Mouse (Mus musculus): ENCODE data around the gene Tmed8. TPM values are rescaled to one million over a fixed set of nuclear protein-coding genes. Genes with fewer than 3 reads are reported as not detected.
"Not testable (repeated sequence)": the region's sequence is repeated elsewhere in the genome, so short reads cannot be mapped to it uniquely, and the experiment has no call there.

Tmed8 gene
- total and polyA plus RNA-seq, 2 experiments from 2014 or later, result 3.9 to 13.7 TPM

DNA sequence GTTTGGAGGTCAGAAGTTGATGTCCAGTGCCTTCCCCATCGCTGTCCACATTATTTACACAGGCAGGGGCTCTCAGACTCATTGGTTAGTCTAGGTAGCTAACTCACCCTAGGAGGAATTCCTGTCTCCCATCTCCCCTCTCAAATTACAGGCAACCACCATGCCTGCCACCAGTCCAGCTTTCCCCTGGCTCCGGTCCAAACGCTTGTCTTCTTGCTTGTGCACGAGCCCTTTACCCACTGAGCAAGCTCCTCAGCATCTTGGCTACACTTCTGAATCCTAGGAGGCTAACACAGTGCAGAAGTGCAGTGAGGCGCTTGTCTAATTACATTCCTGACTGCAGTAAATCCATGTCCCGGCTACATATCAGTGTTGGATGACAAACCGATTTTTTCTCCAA is 19.1 kb upstream of the Tmed8 start:
- Histone ChIP-seq H3K36me3 (ENCODE audit: insufficient read depth, low read length) (no peaks in the 10 kb centered on the region), H3K9ac (replicated peaks; ENCODE audit: low read length) (no peak overlapping the region), H3K9me3 (ENCODE audit: low read length) (no peaks in the 10 kb centered on the region), H3K4me1 (ENCODE audit: insufficient read depth, low read length) (no peaks in the 10 kb centered on the region), H3K4me2 (ENCODE audit: low read depth, low read length) (no peak overlapping the region), H3K27me3 (ENCODE audit: insufficient read depth, low read length) (no peaks in the 10 kb centered on the region), H3K4me3 (ENCODE audit: low read length) (no peak overlapping the region), H3K27ac (no peak overlapping the region)
- ATAC-seq (no peak), DNase-seq (ENCODE audit: low spot score) (peak; percentile 60)
- no peak for TF ChIP-seq CTCF (IDR thresholded peaks at IDR 0.05; ENCODE audit: low read depth)
- 45% methylated on average over 7 of the region's 7 CpGs for WGBS

- H3K4me3 ChIP-seq (ENCODE audit: low read length), result no peak overlapping the region
- no peaks in the 10 kb centered on the region for H3K4me1 ChIP-seq (ENCODE audit: insufficient read depth, low read length)
- no peak for DNase-seq (ENCODE audit: low spot score)
- no peaks in the 10 kb centered on the region for H3K9me3 ChIP-seq (ENCODE audit: low read length)
- no peak for TF ChIP-seq CTCF (IDR thresholded peaks at IDR 0.05; ENCODE audit: low read depth)
- no peak overlapping the region for H3K27ac ChIP-seq
- H3K36me3 ChIP-seq (ENCODE audit: insufficient read depth, low read length), result no peaks in the 10 kb centered on the region
- no peak overlapping the region for H3K4me2 ChIP-seq (ENCODE audit: low read depth, low read length)
- H3K9ac ChIP-seq (replicated peaks; ENCODE audit: low read length), result no peak overlapping the region
- no peak for ATAC-seq
- H3K27me3 ChIP-seq (ENCODE audit: insufficient read depth, low read length), result no peaks in the 10 kb centered on the region
These were observed 17.3 kb upstream of the Tmed8 start for GRCm38 (mm10) chr12:87217596-87217995.

GRCm38 (mm10) chr12:87216053-87216452 is 15.8 kb upstream of the Tmed8 start:
- TF ChIP-seq CTCF (IDR thresholded peaks at IDR 0.05; ENCODE audit: low read depth), result no peak
- H3K27ac ChIP-seq, result no peak overlapping the region
- H3K4me3 ChIP-seq (ENCODE audit: low read length), result no peak overlapping the region
- no peak for DNase-seq (ENCODE audit: low spot score)
- no peak overlapping the region for H3K9ac ChIP-seq (replicated peaks; ENCODE audit: low read length)
- ATAC-seq, result no peak
- WGBS, result 79% methylated on average over 2 of the region's 2 CpGs
- H3K4me2 ChIP-seq (ENCODE audit: low read depth, low read length), result no peak overlapping the region
- H3K4me1 ChIP-seq (ENCODE audit: insufficient read depth, low read length), result no peaks in the 10 kb centered on the region
- no peaks in the 10 kb centered on the region for H3K9me3 ChIP-seq (ENCODE audit: low read length)
- H3K27me3 ChIP-seq (ENCODE audit: insufficient read depth, low read length), result no peaks in the 10 kb centered on the region
- no peaks in the 10 kb centered on the region for H3K36me3 ChIP-seq (ENCODE audit: insufficient read depth, low read length)

GRCm38 (mm10) chr12:87212844-87213606 is 12.8 kb upstream of the Tmed8 start:
- Histone ChIP-seq H3K4me2 (ENCODE audit: low read depth, low read length) (no peak overlapping the region), H3K4me1 (ENCODE audit: insufficient read depth, low read length) (no peaks in the 10 kb centered on the region), H3K27me3 (ENCODE audit: insufficient read depth, low read length) (no peaks in the 10 kb centered on the region), H3K36me3 (ENCODE audit: insufficient read depth, low read length) (no peaks in the 10 kb centered on the region), H3K9ac (replicated peaks; ENCODE audit: low read length) (no peak overlapping the region), H3K27ac (no peak overlapping the region), H3K9me3 (ENCODE audit: low read length) (no peaks in the 10 kb centered on the region), H3K4me3 (ENCODE audit: low read length) (no peak overlapping the region)
- WGBS, result 71% methylated on average over 2 of the region's 2 CpGs
- TF ChIP-seq CTCF (IDR thresholded peaks at IDR 0.05; ENCODE audit: low read depth), result no peak
- ATAC-seq (no peak), DNase-seq (ENCODE audit: low spot score) (no peak)

GRCm38 (mm10) chr12:87205789-87206188 is 5.5 kb upstream of the Tmed8 start:
- not testable (repeated sequence) for ATAC-seq; H3K36me3 ChIP-seq (ENCODE audit: insufficient read depth, low read length); H3K4me2 ChIP-seq (ENCODE audit: low read depth, low read length); H3K4me1 ChIP-seq (ENCODE audit: insufficient read depth, low read length); H3K27ac ChIP-seq; H3K4me3 ChIP-seq (ENCODE audit: low read length); DNase-seq (ENCODE audit: low spot score); H3K9ac ChIP-seq (replicated peaks; ENCODE audit: low read length); H3K27me3 ChIP-seq (ENCODE audit: insufficient read depth, low read length); H3K9me3 ChIP-seq (ENCODE audit: low read length)
- 91% methylated on average over 5 of the region's 5 CpGs for WGBS

- H3K4me3 ChIP-seq (ENCODE audit: low read length), result no peak overlapping the region
- DNase-seq (ENCODE audit: low spot score) (no peak), ATAC-seq (no peak)
- 69% methylated on average over 5 of the region's 5 CpGs for WGBS
- no peak overlapping the region for H3K4me2 ChIP-seq (ENCODE audit: low read depth, low read length)
- no peak overlapping the region for H3K27ac ChIP-seq
- no peaks in the 10 kb centered on the region for H3K9me3 ChIP-seq (ENCODE audit: low read length)
- H3K36me3 ChIP-seq (ENCODE audit: insufficient read depth, low read length), result no peaks in the 10 kb centered on the region
- H3K27me3 ChIP-seq (ENCODE audit: insufficient read depth, low read length), result no peaks in the 10 kb centered on the region
- 0 out of 2 replicates have a peak, but pooled peaks have one; percentile 3 for TF ChIP-seq CTCF (IDR thresholded peaks at IDR 0.05; ENCODE audit: low read depth)
- no peak overlapping the region for H3K9ac ChIP-seq (replicated peaks; ENCODE audit: low read length)
- no peaks in the 10 kb centered on the region for H3K4me1 ChIP-seq (ENCODE audit: insufficient read depth, low read length)
These were observed 1.4 kb upstream of the Tmed8 start for GRCm38 (mm10) chr12:87201694-87202093.

- no peak for TF ChIP-seq CTCF (IDR thresholded peaks at IDR 0.05; ENCODE audit: low read depth)
- H3K36me3 ChIP-seq (ENCODE audit: insufficient read depth, low read length), result no peaks in the 10 kb centered on the region
- peak within 1 kb of the TSS; percentile 78 for H3K4me2 ChIP-seq (ENCODE audit: low read depth, low read length)
- 1% methylated on average over 38 of the region's 38 CpGs for WGBS
- H3K4me1 ChIP-seq (ENCODE audit: insufficient read depth, low read length), result no peaks in the 10 kb centered on the region
- no peaks in the 10 kb centered on the region for H3K27me3 ChIP-seq (ENCODE audit: insufficient read depth, low read length)
- peak within 1 kb of the TSS; percentile 89 for H3K9ac ChIP-seq (replicated peaks; ENCODE audit: low read length)
- peak within 1 kb of the TSS; percentile 86 for H3K4me3 ChIP-seq (ENCODE audit: low read length)
- peak within 1 kb of the TSS; percentile 92 for H3K27ac ChIP-seq
- no peaks in the 10 kb centered on the region for H3K9me3 ChIP-seq (ENCODE audit: low read length)
- ATAC-seq, result peak; percentile 50; the same call in 1 of the 2 replicates
- peak; percentile 67 for DNase-seq (ENCODE audit: low spot score)
These were observed 865 bp downstream of the Tmed8 start, which contains the start of gene Samd15 for GRCm38 (mm10) chr12:87199206-87199972. Gene Samd15, plus strand, starts transcription at chr12:87199723.
